Mouse (Mus musculus) forebrain, embryonic 12.5 days (tissue): ENCODE data around the gene Olfr1062. TPM values are rescaled to one million over a fixed set of nuclear protein-coding genes. Genes with fewer than 3 reads are reported as not detected.

ENCODE experiments used
- polyA plus RNA-seq: library from polyadenylated mRNA; unstranded; fragments of >200 nt; fragmentation: Nextera tagmentation; extraction: Ambion mirVana; gene quantifications from 2 replicates; pipeline ENCODE4 v1.2.1, GENCODE M21; 2016

Gene Olfr1062
- polyA plus RNA-seq, 1 experiment from 2014 or later = not detected

Other genes with a start within 250 kb of the Olfr1062 start
- not detected in 2 replicates for gene Olfr1044, start 248.9 kb downstream of the Olfr1062 start, polyA plus RNA-seq
- gene Olfr52, start 241.1 kb downstream of the Olfr1062 start, polyA plus RNA-seq = not detected in 2 replicates
- gene Olfr1045, start 223.7 kb downstream of the Olfr1062 start, polyA plus RNA-seq = not detected in 2 replicates
- not detected in 2 replicates for gene Olfr1046, start 207.4 kb downstream of the Olfr1062 start, polyA plus RNA-seq
- not detected in 2 replicates for gene Olfr1047, start 195.3 kb downstream of the Olfr1062 start, polyA plus RNA-seq
- not detected in 2 replicates for gene Olfr1048, start 186.5 kb downstream of the Olfr1062 start, polyA plus RNA-seq
- gene Olfr1049, start 168.4 kb downstream of the Olfr1062 start, polyA plus RNA-seq = not detected in 2 replicates
- gene Olfr1051, start 147.7 kb downstream of the Olfr1062 start, polyA plus RNA-seq = not detected in 2 replicates
- gene Olfr1052, start 134.3 kb downstream of the Olfr1062 start, polyA plus RNA-seq = not detected in 2 replicates
- gene Olfr1053, start 111.5 kb downstream of the Olfr1062 start, polyA plus RNA-seq = not detected in 2 replicates
- not detected in 2 replicates for gene Olfr1054, start 91.3 kb downstream of the Olfr1062 start, polyA plus RNA-seq
- not detected in 2 replicates for gene Olfr1055, start 76.5 kb downstream of the Olfr1062 start, polyA plus RNA-seq
- not detected in 2 replicates for gene Olfr1056, start 64.3 kb downstream of the Olfr1062 start, polyA plus RNA-seq
- gene Olfr1057, start 48.4 kb downstream of the Olfr1062 start, polyA plus RNA-seq = not detected in 2 replicates
- not detected in 2 replicates for gene Olfr1058, start 38.2 kb downstream of the Olfr1062 start, polyA plus RNA-seq
- not detected in 2 replicates for gene Olfr1061, start 12.7 kb downstream of the Olfr1062 start, polyA plus RNA-seq
- not detected in 2 replicates for gene Olfr1065, start 23.8 kb upstream of the Olfr1062 start, polyA plus RNA-seq
- not detected in 2 replicates for gene Olfr1066, start 29.5 kb upstream of the Olfr1062 start, polyA plus RNA-seq
- gene Olfr228, start 60.6 kb upstream of the Olfr1062 start, polyA plus RNA-seq = not detected in 2 replicates
- gene Olfr1076, start 81.7 kb upstream of the Olfr1062 start, polyA plus RNA-seq = not detected in 2 replicates
- gene Olfr1079, start 115.7 kb upstream of the Olfr1062 start, polyA plus RNA-seq = not detected in 2 replicates
- not detected in 2 replicates for gene Olfr1080, start 131.5 kb upstream of the Olfr1062 start, polyA plus RNA-seq
- not detected in 2 replicates for gene Olfr1082, start 172.2 kb upstream of the Olfr1062 start, polyA plus RNA-seq
- gene Olfr1084, start 213.0 kb upstream of the Olfr1062 start, polyA plus RNA-seq = not detected in 2 replicates
- not detected in 2 replicates for gene Olfr1085, start 235.3 kb upstream of the Olfr1062 start, polyA plus RNA-seq